Mouse (Mus musculus) left cerebral cortex, adult 2 months (tissue): Measurements from ENCODE around the gene Ttc3. TPM values are rescaled to one million over a fixed set of nuclear protein-coding genes. Genes with fewer than 3 reads are reported as not detected.

Experiments used
- DNase-seq, 2 experiments: peaks; one replicate each; pipeline ENCODE4 v3.0.0; 2021 to 2022; ENCODE audit warnings: low spot score in 2 of 2, mixed read lengths in 1 of 2; ENCODE audit errors: extremely low spot score in 1 of 2
- H3K27ac ChIP-seq: fragments of 200-600 bp; 2 replicates; pipeline ENCODE4 v1.8.1; 2022
- H3K4me3 ChIP-seq: fragments of 200-600 bp; 2 replicates; pipeline ENCODE4 v1.8.1; 2022
- CTCF ChIP-seq: fragments of 200-600 bp; IDR thresholded peaks from 2 replicates; pipeline ENCODE4 v1.8.1; 2022; ENCODE audit warnings: antibody characterized with exemption, mild to moderate bottlenecking, moderate library complexity
- intact Hi-C: fragments of 180-260 bp; cut with DNase I; formaldehyde crosslinking; loops from one replicate; pipeline ENCODE4 v1.15.1; 2025
- total RNA-seq, 2 experiments: library from RNA; stranded (reverse); gene quantifications; 2 replicates each; pipeline ENCODE4 v1.2.3; 2021

Ttc3 gene
- total RNA-seq, 2 experiments from 2014 or later, result 982 to 987 TPM

- intact Hi-C loops, result no loop called here
- H3K4me3 ChIP-seq, result no peak overlapping the region
- TF ChIP-seq CTCF, result no peak
- H3K27ac ChIP-seq, result no peak overlapping the region
- no peak for DNase-seq
Observed at GRCm38 (mm10) chr16:94363814-94364213, 6.6 kb upstream of the Ttc3 start.

GRCm38 (mm10) chr16:94365435-94365834 lies 5.0 kb upstream of the Ttc3 start:
- TF ChIP-seq CTCF, result no peak
- intact Hi-C loops, result no loop called here
- no peak overlapping the region for H3K4me3 ChIP-seq
- no peak overlapping the region for H3K27ac ChIP-seq
- DNase-seq, result no peak

- intact Hi-C loops, result loop anchor here (1.0 kb wide), 2 partner anchors 56 to 200 kb away; partner anchors contain the start of gene Hlcs
- Histone ChIP-seq H3K27ac (peak overlapping the region; percentile 100), H3K4me3 (peak overlapping the region; percentile 81)
- no peak for DNase-seq
- no peak for TF ChIP-seq CTCF
Observed at GRCm38 (mm10) chr16:94369596-94370172, 734 bp upstream of the Ttc3 start.

- peak; percentile 58 to 72 for DNase-seq
- intact Hi-C loops, result loop anchor here (1.0 kb wide), 2 partner anchors 58 to 198 kb away; partner anchors contain the start of gene Hlcs
- Histone ChIP-seq H3K4me3 (peak overlapping the region; percentile 81), H3K27ac (peak overlapping the region; percentile 100)
- no peak for TF ChIP-seq CTCF
Observed at GRCm38 (mm10) chr16:94370915-94371300, 490 bp downstream of the Ttc3 start.

- DNase-seq, result no peak
- Histone ChIP-seq H3K27ac (peak within 1 kb of the TSS; percentile 100), H3K4me3 (peak within 1 kb of the TSS; percentile 81)
- intact Hi-C loops, result no loop called here
- TF ChIP-seq CTCF, result peak; percentile 42
Observed at GRCm38 (mm10) chr16:94371301-94371931, 998 bp downstream of the Ttc3 start, which contains the start of gene Pigp. Gene Pigp (minus strand): TSS chr16:94371842.

- Histone ChIP-seq H3K4me3 (no peak overlapping the region), H3K27ac (no peak overlapping the region)
- intact Hi-C loops, result no loop called here
- DNase-seq, result no peak
- TF ChIP-seq CTCF, result no peak
Observed at GRCm38 (mm10) chr16:94379386-94379785, 9.0 kb downstream of the Ttc3 start.

- Histone ChIP-seq H3K4me3 (no peak overlapping the region), H3K27ac (no peak overlapping the region)
- intact Hi-C loops, result no loop called here
- no peak for TF ChIP-seq CTCF
- DNase-seq, result no peak
Observed at GRCm38 (mm10) chr16:94383277-94383676, 12.9 kb downstream of the Ttc3 start.

GRCm38 (mm10) chr16:94387690-94388089 lies 17.3 kb downstream of the Ttc3 start:
- H3K27ac ChIP-seq, result no peak overlapping the region
- intact Hi-C loops, result no loop called here
- no peak overlapping the region for H3K4me3 ChIP-seq
- no peak for DNase-seq
- TF ChIP-seq CTCF, result no peak

- H3K27ac ChIP-seq, result no peak overlapping the region
- TF ChIP-seq CTCF, result no peak
- no peak overlapping the region for H3K4me3 ChIP-seq
- intact Hi-C loops, result no loop called here
- no peak for DNase-seq
Observed at GRCm38 (mm10) chr16:94392299-94392698, 21.9 kb downstream of the Ttc3 start.

GRCm38 (mm10) chr16:94395051-94395450 lies 24.6 kb downstream of the Ttc3 start:
- no peak for TF ChIP-seq CTCF
- no peak for DNase-seq
- intact Hi-C loops, result no loop called here
- H3K27ac ChIP-seq, result no peak overlapping the region
- no peak overlapping the region for H3K4me3 ChIP-seq

GRCm38 (mm10) chr16:94396641-94397040 lies 26.2 kb downstream of the Ttc3 start:
- H3K27ac ChIP-seq, result no peak overlapping the region
- H3K4me3 ChIP-seq, result no peak overlapping the region
- no peak for TF ChIP-seq CTCF
- DNase-seq, result no peak
- intact Hi-C loops, result no loop called here

GRCm38 (mm10) chr16:94399141-94399540 lies 28.7 kb downstream of the Ttc3 start:
- intact Hi-C loops, result no loop called here
- no peak overlapping the region for H3K4me3 ChIP-seq
- no peak overlapping the region for H3K27ac ChIP-seq
- no peak for TF ChIP-seq CTCF
- DNase-seq, result no peak

GRCm38 (mm10) chr16:94401636-94402035 lies 31.2 kb downstream of the Ttc3 start:
- no peak overlapping the region for H3K27ac ChIP-seq
- DNase-seq, result no peak
- intact Hi-C loops, result no loop called here

More at GRCm38 (mm10) chr16:94401636-94402035, 31.2 kb downstream of the Ttc3 start:
- no peak for TF ChIP-seq CTCF
- H3K4me3 ChIP-seq, result no peak overlapping the region
